23 mouse cellular contexts compared by ENCODE assay signal in the genomic region with DNA sequence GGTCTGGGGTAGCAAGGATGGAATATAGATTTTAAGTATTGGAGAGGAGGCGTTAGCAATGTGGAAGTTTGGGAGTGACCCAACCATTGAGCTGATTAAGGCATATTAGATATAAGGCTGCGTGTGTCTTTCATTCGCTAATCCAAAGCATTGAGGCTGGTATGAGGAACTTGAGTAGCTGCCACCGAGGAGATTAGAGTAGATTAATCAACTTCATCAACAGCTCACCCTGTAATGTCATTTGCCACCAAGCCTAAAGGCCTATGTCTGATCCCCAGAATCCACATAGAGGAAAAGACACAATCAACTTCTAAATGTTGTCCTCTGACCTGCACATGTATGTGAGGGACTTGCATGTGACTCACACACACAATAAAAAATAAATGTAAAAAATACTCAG. TPM values are rescaled to one million over a fixed set of nuclear protein-coding genes. Genes with fewer than 3 reads are reported as not detected.
"Had no signal": no experiment of that assay in that cellular context is flagged by ENCODE, and none has a peak within 500 bp of the region (broad histone marks: within the 10 kb centered on the region; RNA-seq: fewer than 3 reads in every experiment).

No protein-coding gene starts in this region.

- H3K27ac ChIP-seq: neural tube, embryonic 12.5 days; neural tube, embryonic 13.5 days; neural tube, embryonic 15.5 days; stomach, embryonic 15.5 days; stomach, postnatal 0 days had no signal

- DNase-seq: right cerebral cortex, adult 18-20 months; right cerebral cortex, postnatal 14 days; right cerebral cortex, postnatal 4 days; spleen, adult 18-20 months; thymus, adult 18-20 months; thymus, adult 2 months; thymus, postnatal 14 days; thymus, postnatal 25 days; thymus, postnatal 36 days; thymus, postnatal 4 days had no signal

- H3K9ac ChIP-seq: neural tube, embryonic 12.5 days; neural tube, embryonic 13.5 days; neural tube, embryonic 15.5 days; stomach, embryonic 15.5 days had no signal

- H3K4me1 ChIP-seq: neural tube, embryonic 12.5 days; neural tube, embryonic 13.5 days; neural tube, embryonic 15.5 days; stomach, embryonic 15.5 days had no signal

- H3K27me3 ChIP-seq: neural tube, embryonic 12.5 days; neural tube, embryonic 13.5 days; neural tube, embryonic 15.5 days; stomach, embryonic 15.5 days had no signal

- H3K9me3 ChIP-seq: neural tube, embryonic 12.5 days; neural tube, embryonic 13.5 days; neural tube, embryonic 15.5 days; stomach, embryonic 15.5 days had no signal

- H3K36me3 ChIP-seq: neural tube, embryonic 12.5 days; neural tube, embryonic 13.5 days; neural tube, embryonic 15.5 days; stomach, embryonic 15.5 days had no signal

- H3K4me3 ChIP-seq: neural tube, embryonic 12.5 days; neural tube, embryonic 13.5 days; neural tube, embryonic 15.5 days; stomach, embryonic 15.5 days had no signal

- H3K4me2 ChIP-seq: neural tube, embryonic 12.5 days; neural tube, embryonic 13.5 days; neural tube, embryonic 15.5 days; stomach, embryonic 15.5 days had no signal

RNA-seq across cellular contexts. Expression of gene Bex6, which starts 42.2 kb away (rescaled TPM):
- total RNA-seq: neutrophil, adult 5-6 weeks had no signal
- polyA plus RNA-seq: neural tube, embryonic 12.5 days; neural tube, embryonic 13.5 days; neural tube, embryonic 14.5 days; neural tube, embryonic 15.5 days; small intestine, adult 2 months; stomach, postnatal 0 days had no signal

RNA-seq across cellular contexts. Expression of gene Smco1, which starts 49.5 kb away (rescaled TPM):
- total RNA-seq: neutrophil, adult 5-6 weeks had no signal
- polyA plus RNA-seq: neural tube, embryonic 11.5 days; neural tube, embryonic 12.5 days; neural tube, embryonic 13.5 days; neural tube, embryonic 15.5 days; small intestine, adult 2 months; spleen, adult 2 months; stomach, embryonic 14.5 days; thymus, postnatal 0 days; urinary bladder, adult 2 months had no signal
